Mouse (Mus musculus): ENCODE measurements around the gene Rhox4d. TPM values are rescaled to one million over a fixed set of nuclear protein-coding genes. Genes with fewer than 3 reads are reported as not detected.
"Not testable (repeated sequence)": the region's sequence is repeated elsewhere in the genome, so short reads cannot be mapped to it uniquely, and the experiment has no call there.

Gene Rhox4d
- total RNA-seq (2014; fragmentation: Nextera tagmentation) (not detected in 2 replicates), total RNA-seq (2017) (not detected in 2 replicates)

- not testable (repeated sequence) for ATAC-seq (replicated peaks; ENCODE audit: low FRiP score, low TSS enrichment, poor library complexity, severe bottlenecking)
Measured at GRCm38 (mm10) chrX:37514059-37514458, at the start of gene Rhox4d. TSS of gene Rhox4d (plus strand) at chrX:37514359.

- not testable (repeated sequence) for ATAC-seq (replicated peaks; ENCODE audit: low FRiP score, low TSS enrichment, poor library complexity, severe bottlenecking)
Measured at GRCm38 (mm10) chrX:37480037-37480436, 34.1 kb upstream of the Rhox4d start, which contains the start of gene Rhox4c. TSS of gene Rhox4c (plus strand) at chrX:37480337.

- not testable (repeated sequence) for ATAC-seq (replicated peaks; ENCODE audit: low FRiP score, low TSS enrichment, poor library complexity, severe bottlenecking)
Measured at GRCm38 (mm10) chrX:37530152-37530551, 16.0 kb downstream of the Rhox4d start, which contains the start of gene Rhox2e. TSS of gene Rhox2e (plus strand) at chrX:37530452.

- ATAC-seq (replicated peaks; ENCODE audit: low FRiP score, low TSS enrichment, poor library complexity, severe bottlenecking): not testable (repeated sequence)
Measured at GRCm38 (mm10) chrX:37541719-37542118, 27.6 kb downstream of the Rhox4d start, which contains the start of gene Rhox3e. TSS of gene Rhox3e (plus strand) at chrX:37542019.

- ATAC-seq (replicated peaks; ENCODE audit: low FRiP score, low TSS enrichment, poor library complexity, severe bottlenecking): not testable (repeated sequence)
Measured at GRCm38 (mm10) chrX:37557112-37557511, 43.0 kb downstream of the Rhox4d start, which contains the start of gene Rhox4e. TSS of gene Rhox4e (plus strand) at chrX:37557412.

Other genes with a start within 250 kb of the Rhox4d start
- gene Rhox4a, start 249.0 kb upstream of the Rhox4d start, total RNA-seq (2014; fragmentation: Nextera tagmentation): not detected in 2 replicates
- gene Rhox4a, start 249.0 kb upstream of the Rhox4d start, total RNA-seq (2017): not detected in 2 replicates
- gene Rhox3a2, start 134.3 kb upstream of the Rhox4d start, total RNA-seq (2014; fragmentation: Nextera tagmentation): not detected in 2 replicates
- gene Rhox3a2, start 134.3 kb upstream of the Rhox4d start, total RNA-seq (2017): not detected in 2 replicates
- gene Rhox4a2, start 123.5 kb upstream of the Rhox4d start, total RNA-seq (2014; fragmentation: Nextera tagmentation): not detected in 2 replicates
- not detected in 2 replicates for gene Rhox4a2, start 123.5 kb upstream of the Rhox4d start, total RNA-seq (2017)
- not detected in 2 replicates for gene Rhox2b, start 102.3 kb upstream of the Rhox4d start, total RNA-seq (2014; fragmentation: Nextera tagmentation)
- not detected in 2 replicates for gene Rhox2b, start 102.3 kb upstream of the Rhox4d start, total RNA-seq (2017)
- not detected in 2 replicates for gene Rhox4b, start 81.9 kb upstream of the Rhox4d start, total RNA-seq (2014; fragmentation: Nextera tagmentation)
- gene Rhox4b, start 81.9 kb upstream of the Rhox4d start, total RNA-seq (2017): not detected in 2 replicates
- gene Rhox2c, start 60.7 kb upstream of the Rhox4d start, total RNA-seq (2014; fragmentation: Nextera tagmentation): not detected in 2 replicates
- gene Rhox2c, start 60.7 kb upstream of the Rhox4d start, total RNA-seq (2017): not detected in 2 replicates
- not detected in 2 replicates for gene Rhox3c, start 55.8 kb upstream of the Rhox4d start, total RNA-seq (2014; fragmentation: Nextera tagmentation)
- gene Rhox3c, start 55.8 kb upstream of the Rhox4d start, total RNA-seq (2017): not detected in 2 replicates
- not detected in 2 replicates for gene Rhox4c, start 34.0 kb upstream of the Rhox4d start, total RNA-seq (2014; fragmentation: Nextera tagmentation)
- not detected in 2 replicates for gene Rhox4c, start 34.0 kb upstream of the Rhox4d start, total RNA-seq (2017)
- not detected in 2 replicates for gene Rhox2d, start 20.9 kb upstream of the Rhox4d start, total RNA-seq (2014; fragmentation: Nextera tagmentation)
- gene Rhox2d, start 20.9 kb upstream of the Rhox4d start, total RNA-seq (2017): not detected in 2 replicates
- gene Rhox2e, start 16.1 kb downstream of the Rhox4d start, total RNA-seq (2014; fragmentation: Nextera tagmentation): not detected in 2 replicates
- gene Rhox2e, start 16.1 kb downstream of the Rhox4d start, total RNA-seq (2017): not detected in 2 replicates
- not detected in 2 replicates for gene Rhox3e, start 27.7 kb downstream of the Rhox4d start, total RNA-seq (2014; fragmentation: Nextera tagmentation)
- gene Rhox3e, start 27.7 kb downstream of the Rhox4d start, total RNA-seq (2017): not detected in 2 replicates
- not detected in 2 replicates for gene Rhox4e, start 43.1 kb downstream of the Rhox4d start, total RNA-seq (2014; fragmentation: Nextera tagmentation)
- not detected in 2 replicates for gene Rhox4e, start 43.1 kb downstream of the Rhox4d start, total RNA-seq (2017)
- gene Rhox2f, start 57.0 kb downstream of the Rhox4d start, total RNA-seq (2014; fragmentation: Nextera tagmentation): not detected in 2 replicates
- gene Rhox2f, start 57.0 kb downstream of the Rhox4d start, total RNA-seq (2017): not detected in 2 replicates
- gene Rhox3f, start 66.6 kb downstream of the Rhox4d start, total RNA-seq (2014; fragmentation: Nextera tagmentation): not detected in 2 replicates
- not detected in 2 replicates for gene Rhox3f, start 66.6 kb downstream of the Rhox4d start, total RNA-seq (2017)
- gene Rhox4f, start 93.3 kb downstream of the Rhox4d start, total RNA-seq (2014; fragmentation: Nextera tagmentation): not detected in 2 replicates
- gene Rhox4f, start 93.3 kb downstream of the Rhox4d start, total RNA-seq (2017): not detected in 2 replicates
- gene Rhox3g, start 114.3 kb downstream of the Rhox4d start, total RNA-seq (2014; fragmentation: Nextera tagmentation): not detected in 2 replicates
- gene Rhox3g, start 114.3 kb downstream of the Rhox4d start, total RNA-seq (2017): not detected in 2 replicates
- gene Rhox2g, start 129.1 kb downstream of the Rhox4d start, total RNA-seq (2014; fragmentation: Nextera tagmentation): not detected in 2 replicates
- gene Rhox2g, start 129.1 kb downstream of the Rhox4d start, total RNA-seq (2017): not detected in 2 replicates
- not detected in 2 replicates for gene Rhox4g, start 137.0 kb downstream of the Rhox4d start, total RNA-seq (2014; fragmentation: Nextera tagmentation)
- gene Rhox4g, start 137.0 kb downstream of the Rhox4d start, total RNA-seq (2017): not detected in 2 replicates
- not detected in 2 replicates for gene Rhox3h, start 154.4 kb downstream of the Rhox4d start, total RNA-seq (2014; fragmentation: Nextera tagmentation)
- not detected in 2 replicates for gene Rhox3h, start 154.4 kb downstream of the Rhox4d start, total RNA-seq (2017)
- gene Rhox2h, start 158.9 kb downstream of the Rhox4d start, total RNA-seq (2014; fragmentation: Nextera tagmentation): not detected in 2 replicates
- not detected in 2 replicates for gene Rhox2h, start 158.9 kb downstream of the Rhox4d start, total RNA-seq (2017)

All from megakaryocyte-erythroid progenitor cell, adult 5-6 weeks (primary cell).